Mouse (Mus musculus) frontal cortex, adult (tissue): ENCODE results near the gene Ctdsp1.
"Not testable (repeated sequence)": the region's sequence is repeated elsewhere in the genome, so short reads cannot be mapped to it uniquely, and the experiment has no call there.

ENCODE experiments used
- ATAC-seq: cut with Nextera tagmentation; 2 replicates; pipeline ENCODE4 v1.9.2; 2017; ENCODE audit warnings: mild to moderate bottlenecking, moderate library complexity, mixed read lengths; ENCODE audit not compliant: low TSS enrichment

Ctdsp1 gene

DNA sequence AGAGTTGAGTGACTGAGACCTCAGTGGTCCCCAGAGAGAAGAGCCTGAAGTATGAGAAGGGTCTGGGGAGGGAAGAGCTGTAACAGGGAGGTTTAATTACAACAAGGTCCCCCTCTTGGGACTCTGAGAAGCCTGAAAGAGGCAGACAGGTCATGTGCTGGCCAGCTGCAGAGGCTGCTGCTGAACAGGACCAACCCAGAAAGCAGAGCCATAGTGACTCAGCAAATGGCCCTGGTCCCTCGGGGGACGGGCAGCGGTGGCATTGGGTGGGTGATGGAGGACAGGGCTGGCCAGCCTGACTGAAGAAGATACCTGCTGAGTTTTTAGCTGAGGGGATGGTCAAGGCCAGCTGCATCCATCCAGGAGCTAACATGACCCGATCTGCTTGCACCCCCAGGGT lies 14.9 kb upstream of the Ctdsp1 start:
- ATAC-seq = no peak

DNA sequence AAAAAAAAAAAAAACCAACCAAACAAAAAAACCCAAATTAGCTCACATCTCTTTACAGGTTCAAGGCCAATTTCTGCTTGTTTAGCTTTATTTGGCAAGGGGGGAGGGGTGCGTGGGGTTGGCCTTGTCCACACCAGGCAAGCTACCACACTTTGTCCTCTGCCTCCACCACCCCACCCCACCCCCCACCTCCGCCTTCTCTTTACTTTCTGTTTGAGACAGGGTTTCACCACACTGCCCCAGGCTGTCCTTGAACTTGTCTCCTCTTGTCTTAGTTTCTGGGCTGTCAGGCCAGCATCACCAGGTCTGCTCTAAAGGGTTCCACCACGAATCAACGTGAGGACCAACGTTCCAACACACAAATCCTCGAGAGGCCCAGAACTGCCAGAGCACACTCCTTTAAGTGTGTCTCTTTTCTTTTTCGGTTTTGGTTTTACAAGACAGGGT lies 12.2 kb upstream of the Ctdsp1 start:
- ATAC-seq = no peak

DNA sequence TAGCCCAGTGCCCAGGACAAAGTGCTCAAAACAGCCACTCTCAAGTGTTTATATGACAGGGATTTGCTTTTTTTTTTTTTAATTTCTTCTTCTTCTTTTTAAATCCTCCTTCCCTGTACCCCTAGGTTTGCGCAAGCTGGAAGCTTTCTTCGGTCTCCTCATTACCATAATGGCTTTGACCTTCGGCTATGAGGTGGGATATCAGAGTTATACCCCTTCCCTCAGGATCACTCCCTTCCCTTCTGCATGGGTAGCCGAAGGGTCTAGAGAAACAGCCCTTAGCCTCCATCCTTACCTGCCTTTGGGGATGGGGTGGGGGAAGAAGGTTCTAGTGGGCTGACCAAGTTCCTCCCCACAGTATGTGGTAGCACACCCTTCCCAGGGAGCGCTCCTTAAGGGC lies 10.8 kb upstream of the Ctdsp1 start:
- no peak for ATAC-seq

DNA sequence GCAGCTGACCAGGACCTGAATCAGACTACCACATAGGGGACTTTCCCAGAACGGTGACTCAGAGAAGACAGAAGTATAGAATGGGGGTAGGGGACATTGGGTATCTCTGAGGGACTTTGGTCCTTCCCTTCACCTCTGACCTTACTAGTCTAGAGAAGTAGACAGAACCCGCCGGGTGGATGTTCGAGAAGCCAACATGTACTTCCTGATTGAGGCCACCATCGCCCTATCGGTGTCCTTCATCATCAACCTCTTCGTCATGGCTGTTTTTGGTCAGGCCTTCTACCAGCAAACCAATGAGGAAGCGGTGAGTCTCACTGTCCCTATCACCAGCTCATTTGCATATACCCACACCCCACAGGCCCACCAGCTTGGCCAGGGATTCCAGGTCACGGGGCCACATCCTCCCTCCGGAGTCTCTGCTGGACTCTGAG lies 9.7 kb upstream of the Ctdsp1 start:
- ATAC-seq = no peak

DNA sequence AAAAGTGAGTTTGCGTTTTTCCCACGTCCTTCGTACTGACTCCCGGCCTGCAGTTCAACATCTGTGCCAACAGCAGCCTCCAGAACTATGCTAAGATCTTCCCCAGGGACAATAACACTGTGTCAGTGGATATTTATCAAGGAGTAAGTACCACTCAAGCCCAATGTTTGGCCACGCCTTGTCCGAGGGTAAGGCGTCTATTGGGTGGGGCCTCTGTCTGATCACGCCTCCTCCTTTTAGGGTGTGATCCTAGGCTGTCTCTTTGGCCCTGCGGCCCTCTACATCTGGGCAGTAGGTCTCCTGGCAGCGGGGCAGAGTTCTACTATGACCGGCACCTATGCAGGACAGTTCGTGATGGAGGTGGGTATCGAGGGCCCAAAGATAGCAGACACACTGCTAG lies 7.9 kb upstream of the Ctdsp1 start:
- ATAC-seq = no peak

DNA sequence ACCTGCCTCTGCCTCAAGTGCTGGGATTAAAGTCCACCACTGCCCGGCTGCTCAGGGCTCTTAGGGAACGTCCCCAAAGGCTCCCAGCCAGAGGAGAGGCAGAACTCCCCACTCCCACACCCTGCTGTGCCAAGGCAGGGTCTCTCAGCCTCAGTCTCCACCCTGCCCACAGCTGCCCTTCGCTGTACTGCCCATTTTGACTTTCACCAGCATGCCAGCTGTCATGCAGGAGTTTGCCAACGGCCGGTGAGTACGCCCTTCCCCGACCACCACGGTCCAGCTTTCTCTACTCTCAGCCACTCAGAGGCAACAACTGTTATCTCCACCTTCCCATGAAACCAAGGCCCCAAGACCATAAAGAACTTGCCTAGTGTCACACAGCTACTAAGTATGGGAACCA lies 6.8 kb upstream of the Ctdsp1 start:
- ATAC-seq = no peak

DNA sequence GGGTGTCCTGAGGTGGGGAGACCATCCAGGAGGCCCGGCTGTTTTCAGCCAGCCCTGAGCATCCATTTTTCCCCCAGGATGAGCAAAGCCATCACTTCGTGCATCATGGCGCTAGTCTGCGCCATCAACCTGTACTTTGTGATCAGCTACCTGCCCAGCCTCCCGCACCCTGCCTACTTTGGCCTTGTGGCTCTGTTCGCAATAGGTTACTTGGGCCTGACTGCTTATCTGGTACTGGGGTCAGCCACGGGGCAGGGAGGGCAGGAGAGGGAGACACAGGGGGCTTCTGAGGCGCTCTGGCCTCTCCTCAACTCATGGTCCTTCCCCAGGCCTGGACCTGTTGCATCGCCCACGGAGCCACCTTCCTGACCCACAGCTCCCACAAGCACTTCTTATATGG lies 6.2 kb upstream of the Ctdsp1 start:
- no peak for ATAC-seq

DNA sequence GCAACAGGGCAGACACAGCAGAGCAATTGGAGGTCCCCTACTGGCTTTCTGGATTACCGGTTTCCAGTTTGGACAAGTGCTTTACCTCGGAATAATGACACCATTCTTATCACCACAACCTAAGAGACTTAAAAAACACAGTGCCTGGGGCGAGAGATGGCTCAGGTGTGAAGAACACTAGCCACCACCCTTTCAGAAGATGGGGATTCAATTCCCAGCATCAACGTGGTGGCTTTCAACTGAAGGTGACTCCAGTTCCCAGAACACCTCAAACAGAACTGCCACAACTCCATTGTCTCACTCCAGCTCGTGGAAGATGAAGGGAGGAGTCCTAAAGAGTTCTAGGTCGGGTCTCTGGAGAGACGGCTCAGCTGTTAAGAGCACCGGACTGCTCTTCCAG lies 5.8 kb upstream of the Ctdsp1 start:
- no peak for ATAC-seq

DNA sequence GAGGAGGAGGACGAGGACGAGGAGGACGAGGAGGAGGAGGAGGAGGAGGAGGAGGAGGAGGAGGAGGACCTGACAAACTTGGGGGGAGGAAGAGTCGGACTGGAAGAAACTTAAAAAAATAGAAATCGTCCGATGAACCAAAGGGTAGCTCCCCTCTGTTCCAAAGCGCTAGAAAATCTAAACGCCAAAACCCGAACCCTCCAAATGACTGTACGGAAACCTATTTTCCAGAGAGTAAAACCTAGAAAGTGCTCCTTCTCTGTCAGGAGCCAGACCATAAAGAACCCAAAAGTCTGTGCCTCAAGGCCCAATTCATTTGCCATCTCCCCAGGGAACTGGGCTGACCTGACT lies 5.0 kb upstream of the Ctdsp1 start:
- ATAC-seq = no peak

DNA sequence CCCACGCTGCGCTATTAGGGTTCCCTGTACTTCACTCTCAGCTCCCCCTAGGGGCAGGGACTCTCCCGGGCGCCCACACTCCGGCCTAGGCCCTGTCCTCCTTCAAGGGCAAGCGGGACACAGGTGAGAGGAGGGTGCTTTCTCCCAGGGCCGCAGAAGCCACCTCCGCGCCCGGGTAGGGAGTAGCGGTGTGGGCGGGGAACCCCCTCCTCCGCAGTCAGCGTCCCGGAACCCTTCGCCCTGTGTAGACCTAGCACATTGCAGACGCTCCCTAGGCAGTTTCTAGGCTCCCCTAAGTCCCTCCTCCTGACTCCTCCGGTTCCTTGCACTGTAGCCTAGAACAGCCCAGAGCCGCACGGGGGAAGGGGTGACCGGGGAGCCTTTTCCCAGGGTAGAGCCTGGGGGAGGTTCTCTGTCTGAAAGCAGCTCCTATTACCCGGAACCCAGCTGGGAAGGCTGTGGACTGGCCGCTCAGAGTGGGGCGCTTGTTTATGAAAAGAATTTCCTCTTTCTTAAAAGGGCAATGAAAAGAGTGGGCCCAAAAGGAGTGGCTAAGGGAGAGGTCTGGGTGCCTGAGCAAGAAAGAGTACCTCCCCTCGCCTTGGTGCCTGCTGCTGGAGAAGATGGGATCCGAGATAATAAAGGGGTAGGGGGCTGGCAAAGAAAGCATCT lies 4.5 kb upstream of the Ctdsp1 start:
- ATAC-seq = peak; percentile 85

DNA sequence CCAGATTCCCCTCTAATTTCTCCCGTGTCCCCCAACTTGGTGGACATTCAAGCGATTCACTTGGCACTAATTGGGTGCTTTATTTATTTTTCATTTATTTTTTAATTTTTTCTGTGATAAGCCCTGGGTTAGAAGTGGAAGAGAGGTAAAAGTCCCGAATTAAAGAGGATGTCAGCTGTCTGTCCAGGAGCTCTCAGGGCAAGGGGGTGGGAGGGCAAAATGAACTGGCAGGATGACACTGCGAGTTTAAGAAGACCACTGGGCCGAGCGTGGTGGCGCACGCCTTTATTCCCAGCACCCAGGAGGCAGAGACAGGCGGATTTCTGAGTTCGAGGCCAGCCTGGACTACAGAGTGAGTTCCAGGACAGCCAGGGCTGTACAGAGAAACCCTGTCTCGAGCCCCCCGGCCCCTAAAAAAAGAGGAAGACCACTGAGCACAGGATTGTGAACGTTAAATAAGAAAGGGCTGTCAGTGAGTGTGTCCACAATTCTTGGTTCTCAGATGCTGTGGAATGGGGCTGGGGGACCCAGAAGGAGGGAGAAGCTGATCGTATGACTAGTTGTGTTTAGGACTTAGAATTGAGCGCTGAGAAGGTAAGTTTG lies 3.8 kb upstream of the Ctdsp1 start:
- ATAC-seq = no peak

DNA sequence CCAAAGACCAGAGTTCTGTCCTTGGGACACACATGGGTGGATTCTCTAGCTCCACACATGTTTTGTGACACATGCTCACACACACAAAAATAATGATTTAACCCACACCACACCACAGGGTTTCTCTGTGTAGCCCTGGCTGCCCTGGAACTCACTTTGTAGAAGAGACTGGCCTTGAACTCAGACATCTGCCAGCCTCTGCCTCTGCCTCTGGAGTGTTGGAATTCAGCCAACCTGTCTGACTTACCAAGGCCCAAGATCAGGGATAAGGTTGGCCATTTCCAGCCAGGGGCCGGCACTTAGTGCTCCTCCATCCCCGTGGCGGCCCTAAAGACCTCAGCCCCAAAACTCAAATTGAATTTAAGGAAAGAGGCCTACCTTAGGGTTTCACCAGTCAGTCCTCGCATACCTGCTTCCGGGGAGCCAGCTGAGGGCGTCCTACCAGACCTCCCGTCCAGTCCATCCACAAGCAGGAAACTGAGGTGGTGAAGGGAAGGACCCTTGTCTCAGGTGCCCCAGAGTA lies 2.9 kb upstream of the Ctdsp1 start:
- ATAC-seq = no peak

DNA sequence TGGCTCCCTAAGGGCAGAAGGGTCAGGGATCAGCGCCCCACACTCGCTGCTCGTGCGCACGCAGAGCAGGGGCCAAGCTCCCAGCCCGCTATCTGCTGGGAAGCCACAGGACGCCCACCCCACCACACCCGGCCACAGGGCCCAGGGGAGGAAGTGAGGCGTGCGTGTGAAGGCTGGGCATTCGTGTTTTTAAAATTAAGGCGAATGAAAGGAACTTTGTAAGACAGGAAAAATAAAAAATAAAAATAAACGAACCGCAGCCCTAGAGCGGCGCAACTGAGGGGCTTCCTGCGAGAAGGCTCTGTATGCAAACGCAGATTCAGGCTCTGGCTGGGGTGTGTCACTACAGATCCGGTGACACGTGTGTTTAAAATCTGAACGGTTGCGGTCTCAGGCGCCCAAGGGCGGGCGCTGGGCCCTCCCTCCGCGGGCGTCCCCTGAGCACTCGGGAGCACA lies 1.4 kb upstream of the Ctdsp1 start:
- no peak for ATAC-seq

DNA sequence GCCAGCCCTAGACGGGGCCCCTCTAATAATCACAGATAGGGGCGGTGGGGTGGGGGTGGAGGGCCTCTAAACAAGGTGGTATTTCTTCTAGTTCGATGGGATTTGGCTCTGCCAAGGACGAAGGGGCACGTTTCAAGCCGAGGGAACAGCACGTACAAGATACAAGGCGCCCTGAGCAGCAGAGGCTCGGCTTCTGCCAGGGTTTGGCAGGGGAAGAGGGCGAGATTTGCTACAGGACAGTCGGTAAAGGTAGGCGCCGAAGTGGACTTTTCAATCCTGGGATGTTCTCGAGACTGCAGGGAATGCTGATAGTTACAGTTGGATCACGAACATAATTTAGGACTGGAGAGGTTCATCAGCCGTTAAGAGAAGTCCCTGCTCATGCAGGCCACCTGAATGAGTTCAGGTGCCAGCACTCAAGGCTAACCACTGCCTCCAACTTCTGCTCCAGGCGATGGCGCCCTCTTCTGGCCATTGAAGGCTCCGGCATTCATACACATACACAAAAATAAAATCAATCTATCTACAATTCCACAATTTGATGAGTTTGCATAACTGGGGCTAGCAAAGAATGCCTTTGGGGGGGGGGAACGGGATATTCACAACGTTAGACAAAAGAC lies 912 bp upstream of the Ctdsp1 start:
- no peak for ATAC-seq

DNA sequence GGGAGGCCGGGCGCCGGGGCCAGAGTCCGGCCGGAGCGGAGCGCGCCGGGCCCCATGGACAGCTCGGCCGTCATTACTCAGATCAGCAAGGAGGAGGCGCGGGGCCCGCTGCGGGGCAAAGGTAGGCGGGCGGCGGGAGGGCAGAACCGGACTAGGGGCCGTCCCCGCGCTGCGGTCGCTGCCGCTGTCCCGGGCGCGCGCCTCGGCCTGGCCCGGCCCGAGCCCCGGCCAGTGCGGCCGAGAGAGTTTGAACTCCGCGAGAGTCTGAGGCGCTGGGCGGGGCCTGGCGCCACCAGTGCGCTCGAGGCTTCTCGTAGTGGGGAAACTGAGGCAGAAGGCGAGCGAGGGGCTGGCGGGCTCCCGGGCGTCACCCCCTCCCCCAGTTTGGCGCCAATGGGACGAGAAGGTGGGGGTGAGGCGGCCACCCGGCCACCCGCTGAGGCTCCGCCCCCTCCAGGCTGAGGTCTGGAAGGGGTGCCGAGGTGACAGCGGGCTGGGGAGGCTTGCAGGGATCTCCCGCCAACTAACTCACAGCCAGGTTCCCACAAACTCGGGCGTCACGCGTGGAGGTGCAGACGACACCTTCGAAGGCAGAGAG lies 634 bp downstream of the Ctdsp1 start:
- no peak for ATAC-seq

DNA sequence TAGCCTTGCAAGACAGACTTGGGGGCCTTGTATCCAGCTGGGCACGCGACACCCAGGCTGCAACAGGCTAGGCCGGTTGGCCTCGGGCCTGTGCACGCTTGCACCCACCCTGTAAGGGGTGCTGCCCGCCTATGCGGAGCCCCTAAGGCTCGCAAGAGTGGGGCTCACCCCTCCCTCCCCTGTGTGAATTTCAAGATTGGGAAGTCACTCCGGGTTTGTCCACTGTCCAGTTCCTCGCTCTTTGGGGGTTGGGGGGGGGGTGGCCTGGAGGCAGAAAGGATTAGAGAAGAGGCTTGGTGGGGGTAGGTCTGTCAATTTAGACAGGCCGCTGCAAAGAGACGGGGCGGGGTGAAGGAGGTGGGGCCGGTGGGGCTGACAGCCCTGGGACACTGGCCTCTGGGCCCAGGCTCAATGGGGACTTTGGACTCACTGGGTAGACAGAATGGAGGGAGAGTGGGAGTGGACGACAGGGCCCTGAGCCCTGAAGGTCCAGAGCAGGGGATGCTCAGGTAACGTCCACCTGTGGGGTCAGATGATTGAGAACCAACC lies 1.2 kb downstream of the Ctdsp1 start:
- ATAC-seq = no peak

DNA sequence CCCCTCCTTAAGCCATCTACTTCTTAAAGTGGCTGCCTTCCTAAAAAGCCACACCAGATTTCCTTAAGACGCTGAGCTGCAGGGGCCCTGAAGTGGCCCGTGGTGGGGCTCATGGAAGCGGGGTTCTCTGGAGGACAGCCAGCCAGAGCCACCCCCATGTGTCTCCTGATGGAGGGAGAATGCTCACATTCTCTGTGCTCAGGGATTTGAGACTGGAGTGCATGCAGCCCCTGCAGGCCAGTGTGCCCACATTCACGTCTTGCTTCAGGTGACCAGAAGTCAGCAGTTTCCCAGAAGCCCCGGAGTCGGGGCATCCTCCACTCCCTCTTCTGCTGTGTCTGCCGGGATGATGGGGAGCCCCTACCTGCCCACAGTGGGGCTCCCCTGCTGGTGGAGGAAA lies 1.7 kb downstream of the Ctdsp1 start:
- ATAC-seq = no peak

DNA sequence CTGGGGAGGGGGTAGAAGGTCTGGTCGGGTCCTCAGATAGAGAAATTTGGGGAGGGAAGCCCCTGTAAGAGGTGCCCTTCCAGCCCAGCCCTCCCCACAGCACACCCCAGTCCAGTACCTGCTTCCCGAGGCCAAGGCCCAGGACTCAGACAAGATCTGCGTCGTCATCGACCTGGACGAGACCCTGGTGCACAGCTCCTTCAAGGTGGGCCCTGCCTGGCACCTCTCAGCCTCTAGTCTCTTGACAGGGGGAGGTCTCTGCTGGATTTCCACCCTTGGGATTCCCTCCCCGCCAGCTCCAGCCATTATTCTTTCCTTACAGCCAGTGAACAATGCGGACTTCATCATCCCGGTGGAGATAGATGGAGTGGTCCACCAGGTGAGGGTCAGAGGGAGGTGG lies 2.4 kb downstream of the Ctdsp1 start:
- no peak for ATAC-seq

DNA sequence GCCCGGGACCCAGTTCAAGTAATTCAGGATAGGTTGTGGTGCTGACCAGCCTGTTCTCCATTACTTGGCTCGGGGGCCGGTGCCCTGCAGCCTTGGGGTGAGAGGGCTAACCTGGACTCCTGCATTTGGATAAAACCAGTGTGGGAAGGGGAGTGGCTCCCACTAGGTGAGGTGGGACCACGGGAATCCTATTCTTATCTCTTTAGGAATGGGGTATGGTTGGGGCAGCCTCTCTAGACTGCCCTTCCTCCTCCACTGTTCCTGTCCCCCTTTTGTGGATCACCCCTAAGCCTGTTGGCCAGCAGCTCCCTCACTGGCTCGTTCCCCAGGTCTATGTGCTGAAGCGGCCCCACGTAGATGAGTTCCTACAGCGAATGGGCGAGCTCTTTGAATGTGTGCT lies 3.0 kb downstream of the Ctdsp1 start:
- ATAC-seq = no peak

DNA sequence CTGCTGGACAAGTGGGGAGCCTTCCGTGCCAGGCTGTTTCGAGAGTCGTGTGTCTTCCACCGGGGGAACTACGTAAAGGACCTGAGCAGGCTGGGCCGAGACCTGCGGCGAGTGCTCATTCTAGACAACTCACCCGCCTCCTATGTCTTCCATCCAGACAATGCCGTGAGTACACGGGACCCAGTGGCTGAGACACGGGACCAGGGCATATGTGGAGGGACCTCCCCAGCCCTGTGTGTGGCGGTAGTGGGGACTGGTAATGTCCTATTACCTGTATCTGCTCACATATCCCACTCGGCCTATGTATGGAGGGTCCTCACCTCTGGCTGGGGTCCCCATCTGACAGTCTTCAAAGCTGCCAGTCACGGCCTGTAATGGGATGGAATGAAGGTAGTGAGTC lies 3.5 kb downstream of the Ctdsp1 start:
- ATAC-seq = no peak

DNA sequence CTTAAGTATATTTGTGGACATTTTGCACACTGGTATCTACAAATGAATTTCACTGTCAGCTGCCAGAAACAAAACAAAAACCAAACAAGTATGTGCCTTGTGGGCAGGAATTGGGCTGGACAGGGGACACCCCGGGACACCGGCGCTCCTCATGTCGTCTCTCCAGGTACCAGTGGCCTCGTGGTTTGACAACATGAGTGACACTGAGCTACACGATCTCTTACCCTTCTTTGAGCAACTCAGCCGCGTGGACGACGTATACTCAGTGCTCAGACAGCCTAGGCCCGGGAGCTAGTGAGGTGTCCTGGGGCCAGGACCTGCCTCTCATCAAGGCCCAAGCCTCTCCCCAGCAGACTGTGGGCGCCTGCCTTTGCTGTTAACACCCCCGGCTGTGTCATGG lies 4.0 kb downstream of the Ctdsp1 start:
- ATAC-seq = no peak

DNA sequence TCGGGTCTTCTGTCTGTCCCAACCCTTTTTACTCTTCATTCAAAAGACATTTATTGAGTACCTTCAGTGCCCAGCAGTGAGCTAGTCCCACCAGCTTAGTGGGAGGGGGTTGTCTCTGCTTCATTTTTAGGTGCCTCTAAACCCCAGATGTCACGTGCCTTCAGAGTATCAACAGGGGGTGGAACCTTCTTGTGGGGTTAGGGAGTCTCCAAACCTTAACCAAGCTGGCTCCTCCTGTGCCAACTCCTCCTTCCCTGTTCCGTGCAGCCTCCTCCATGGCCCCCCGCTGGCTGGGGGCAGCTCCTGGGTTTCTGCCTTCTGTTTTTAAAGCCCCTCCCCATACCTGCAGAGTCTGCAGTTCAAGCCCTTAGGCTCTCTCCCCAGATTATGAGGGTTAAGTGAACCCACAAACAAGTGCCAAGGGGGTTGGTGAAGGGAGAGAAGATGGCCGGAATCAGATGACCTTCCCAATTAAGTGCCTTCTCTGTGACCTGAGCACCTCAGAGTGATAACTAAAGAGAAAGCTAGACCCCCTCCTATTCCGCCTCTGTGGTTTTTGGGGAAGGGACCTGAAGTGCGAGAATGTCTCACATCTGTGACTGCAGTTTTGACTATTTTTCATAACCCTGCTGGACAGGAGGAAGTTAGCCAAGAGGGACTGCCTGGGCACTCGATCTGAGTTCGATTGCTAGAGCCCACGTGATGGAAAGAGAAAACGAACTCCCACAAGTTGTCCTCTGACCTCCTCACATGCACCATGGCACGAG lies 5.3 kb downstream of the Ctdsp1 start:
- ATAC-seq = not testable (repeated sequence)
